Mouse (Mus musculus) liver, embryonic 14.5 days (tissue): ENCODE measurements at regions not wholly inside any gene's neighbourhood (a gene's known extent, or its start where the extent isn't known, plus 50 kb on each side); places are given as distances from the start of the nearest gene placed in this dataset.

Source experiments
- ATAC-seq: fragments of 200-750 bp; cut with Nextera tagmentation; 2 replicates; pipeline ENCODE4 v1.8.0; 2017; ENCODE audit warnings: moderate number of reproducible peaks, mild to moderate bottlenecking, moderate library complexity; ENCODE audit not compliant: insufficient read depth
- DNase-seq, 3 experiments: peaks; one replicate each; pipeline ENCODE4 v3.0.0-alpha.2; 2012 to 2013; ENCODE audit warnings: low read depth in 3 of 3, low spot score in 3 of 3
- H3K27ac ChIP-seq: fragments of 300-500 bp; sonication (generic); 2 replicates; pipeline ENCODE4 v1.5.1; 2014; ENCODE audit warnings: moderate library complexity, mild to moderate bottlenecking, control low read depth, inconsistent platforms
- H3K27me3 ChIP-seq: fragments of 300-500 bp; sonication (generic); 2 replicates; pipeline ENCODE4 v1.6.1; 2014; ENCODE audit warnings: mild to moderate bottlenecking, low read length, moderate library complexity; ENCODE audit not compliant: control insufficient read depth, insufficient read depth
- H3K36me3 ChIP-seq: fragments of 300-500 bp; sonication (generic); replicated peaks from 2 replicates; pipeline ENCODE4 v1.6.1; 2014; ENCODE audit warnings: low read depth; ENCODE audit not compliant: control insufficient read depth, insufficient read depth
- H3K4me1 ChIP-seq, 2 experiments: fragments of 200-500 bp in 1 of 2; fragments of 300-500 bp in 1 of 2; sonication (generic) in 1 of 2; replicated peaks; 2 replicates each; pipeline ENCODE4 v1.6.1; 2012 to 2014; ENCODE audit warnings: antibody characterized with exemption in 1 of 2, inconsistent platforms in 1 of 2, low read length in 1 of 2; ENCODE audit not compliant: control insufficient read depth in 2 of 2, insufficient read depth in 2 of 2
- H3K4me2 ChIP-seq: fragments of 300-500 bp; sonication (generic); 2 replicates; pipeline ENCODE4 v1.6.1; 2014; ENCODE audit warnings: low read depth, mild to moderate bottlenecking, control low read depth, moderate library complexity
- H3K4me3 ChIP-seq, 2 experiments: fragments of 200-500 bp in 1 of 2; fragments of 300-500 bp in 1 of 2; sonication (generic) in 1 of 2; 2 replicates each; pipeline ENCODE4 v1.5.1; 2012 to 2014; ENCODE audit warnings: low read depth in 2 of 2, low read length in 2 of 2, mild to moderate bottlenecking in 2 of 2, control low read depth in 1 of 2, inconsistent platforms in 1 of 2, moderate library complexity in 1 of 2; ENCODE audit not compliant: insufficient read depth in 1 of 2
- H3K9ac ChIP-seq: fragments of 300-500 bp; sonication (generic); replicated peaks from 2 replicates; pipeline ENCODE4 v1.6.1; 2014; ENCODE audit warnings: mild to moderate bottlenecking, control low read depth, moderate library complexity
- H3K9me3 ChIP-seq: fragments of 300-500 bp; sonication (generic); 2 replicates; pipeline ENCODE4 v1.6.1; 2016; ENCODE audit warnings: low read length, mixed read lengths; ENCODE audit not compliant: control insufficient read depth
- CTCF ChIP-seq: IDR thresholded peaks from 2 replicates; pipeline ENCODE4 v1.5.1; 2016; ENCODE audit warnings: antibody characterized with exemption, low read depth, control low read depth
- EP300 ChIP-seq: IDR thresholded peaks from 2 replicates; pipeline ENCODE4 v1.6.1; 2016; ENCODE audit warnings: antibody characterized with exemption, low read depth
- WGBS: fragments of 180-500 bp; shearing (Covaris S2); extraction: QIAGEN DNeasy Blood & Tissue Kit; methylation state at CpG from one replicate; pipeline ENCODE4 v1.1.7; 2014; ENCODE audit not compliant: insufficient replicate concordance; 5-methylcytosine and 5-hydroxymethylcytosine counted together

DNA sequence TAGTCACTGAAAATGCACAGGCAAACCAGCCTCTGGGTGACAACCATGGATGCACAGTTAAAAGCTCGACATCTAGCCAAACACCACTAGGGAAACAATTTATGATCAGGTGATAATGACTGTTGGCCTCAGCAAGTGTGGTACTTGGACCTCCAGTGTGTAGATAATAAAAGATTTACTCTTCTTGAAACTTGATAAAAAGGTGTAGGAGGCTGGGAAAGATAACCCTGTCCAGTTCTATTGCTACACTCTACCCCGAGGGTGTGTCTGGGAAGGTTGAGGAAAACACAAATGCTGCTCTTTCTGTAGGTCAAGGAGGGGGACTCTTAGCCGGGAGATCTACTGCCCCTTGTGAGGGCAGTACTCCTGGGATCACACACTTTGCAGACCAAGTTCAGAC, 152.4 kb upstream of the Pik3r1 start:
- peaks cover 0 to 8% of the 10 kb centered on the region in 2 experiments; a peak in 2 of 4 replicates for H3K4me1 ChIP-seq
- WGBS: 44% methylated on average over 3 of the region's 3 CpGs
- no peak overlapping the region for H3K4me3 ChIP-seq
- H3K9ac ChIP-seq: no peak overlapping the region
- no peaks in the 10 kb centered on the region for H3K9me3 ChIP-seq
- no peaks in the 10 kb centered on the region for H3K27me3 ChIP-seq
- ATAC-seq (no peak), DNase-seq (no peak)
- H3K36me3 ChIP-seq: no peaks in the 10 kb centered on the region
- no peak overlapping the region for H3K4me2 ChIP-seq
- TF ChIP-seq EP300: no peak
- TF ChIP-seq CTCF: no peak
- H3K27ac ChIP-seq: no peak overlapping the region

DNA sequence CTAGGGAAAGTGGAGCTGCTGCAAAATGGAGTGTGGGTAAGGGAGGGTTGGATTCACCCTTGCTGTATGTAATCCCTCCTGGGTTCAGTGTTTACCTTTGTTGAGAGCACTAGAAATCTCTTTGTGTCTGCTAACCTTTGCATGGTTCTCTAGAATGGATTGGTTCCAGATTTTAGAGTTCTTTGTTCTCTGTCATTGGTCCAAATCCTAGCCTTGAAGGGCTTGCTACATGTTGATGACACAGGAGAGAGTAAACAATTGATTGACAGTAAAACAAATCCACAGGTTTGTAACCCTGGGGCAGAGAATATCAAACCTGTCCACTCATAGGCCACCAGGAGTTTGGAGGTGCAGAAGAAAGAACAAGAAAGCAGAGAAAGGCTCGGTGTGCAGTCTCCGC, 156.6 kb upstream of the Pik3r1 start:
- Histone ChIP-seq H3K4me3 (no peak overlapping the region), H3K36me3 (no peaks in the 10 kb centered on the region), H3K27ac (no peak overlapping the region), H3K9me3 (no peaks in the 10 kb centered on the region), H3K27me3 (no peaks in the 10 kb centered on the region), H3K9ac (no peak overlapping the region), H3K4me1 (peaks cover 0 to 2% of the 10 kb centered on the region in 2 experiments; a peak in 1 of 4 replicates), H3K4me2 (no peak overlapping the region)
- 62% methylated on average over 2 of the region's 2 CpGs for WGBS
- ATAC-seq (no peak), DNase-seq (no peak)
- TF ChIP-seq CTCF (no peak), EP300 (no peak)

DNA sequence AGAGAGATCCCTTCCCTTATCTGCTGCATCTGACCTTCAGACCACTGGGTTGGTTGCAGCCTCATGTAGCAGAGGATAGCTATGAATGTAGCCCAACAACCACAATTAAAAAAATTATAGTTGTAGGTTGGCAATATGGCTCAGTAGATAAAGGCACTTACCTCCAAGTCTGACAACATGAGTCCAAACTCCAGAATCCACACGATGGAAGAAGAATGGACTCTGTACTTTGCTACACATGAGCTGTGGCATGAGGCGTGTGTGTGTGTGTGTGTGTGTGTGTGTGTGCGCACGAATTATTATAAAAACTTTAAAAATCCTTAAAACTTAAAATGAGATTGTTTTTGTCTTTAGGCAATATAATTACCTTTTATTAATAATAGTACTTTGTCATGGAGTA, 163.2 kb upstream of the Pik3r1 start:
- H3K9me3 ChIP-seq: no peaks in the 10 kb centered on the region
- H3K4me1 ChIP-seq: peaks cover 0 to 4% of the 10 kb centered on the region in 2 experiments; a peak in 1 of 4 replicates
- no peak overlapping the region for H3K27ac ChIP-seq
- no peaks in the 10 kb centered on the region for H3K36me3 ChIP-seq
- DNase-seq (no peak), ATAC-seq (no peak)
- TF ChIP-seq CTCF: no peak
- TF ChIP-seq EP300: no peak
- 58% methylated on average over 4 of the region's 4 CpGs for WGBS
- no peak overlapping the region for H3K9ac ChIP-seq
- no peak overlapping the region for H3K4me3 ChIP-seq
- H3K4me2 ChIP-seq: no peak overlapping the region
- no peaks in the 10 kb centered on the region for H3K27me3 ChIP-seq

DNA sequence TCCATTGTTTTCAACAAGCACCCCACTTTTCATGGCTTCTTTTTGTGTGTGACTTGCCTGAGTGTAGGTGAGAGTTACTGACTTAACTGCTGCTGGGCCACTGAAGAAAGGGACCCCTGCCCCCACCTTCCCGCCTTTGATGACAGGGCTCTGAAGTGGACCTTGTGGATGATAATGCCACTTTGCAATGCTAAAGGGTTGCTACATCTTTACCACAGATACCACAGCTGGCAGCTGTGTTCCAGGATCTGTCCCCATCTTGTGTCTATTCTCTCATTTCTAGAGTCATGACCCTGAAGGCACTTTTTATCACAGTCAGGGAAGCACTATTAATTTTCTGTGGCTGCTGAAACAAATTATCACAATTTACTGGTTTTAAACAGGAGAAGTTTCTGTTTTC, 163.9 kb upstream of the Pik3r1 start:
- no peak for DNase-seq
- no peak for ATAC-seq
- 54% methylated on average over 1 of the region's 1 CpGs for WGBS
- H3K27ac ChIP-seq: no peak overlapping the region
- TF ChIP-seq CTCF (no peak), EP300 (no peak)
- no peak overlapping the region for H3K9ac ChIP-seq
- no peak overlapping the region for H3K4me2 ChIP-seq
- H3K36me3 ChIP-seq: no peaks in the 10 kb centered on the region
- no peak overlapping the region for H3K4me3 ChIP-seq
- no peaks in the 10 kb centered on the region for H3K27me3 ChIP-seq
- H3K9me3 ChIP-seq: no peaks in the 10 kb centered on the region
- H3K4me1 ChIP-seq: peaks cover 0 to 4% of the 10 kb centered on the region in 2 experiments; a peak in 1 of 4 replicates

DNA sequence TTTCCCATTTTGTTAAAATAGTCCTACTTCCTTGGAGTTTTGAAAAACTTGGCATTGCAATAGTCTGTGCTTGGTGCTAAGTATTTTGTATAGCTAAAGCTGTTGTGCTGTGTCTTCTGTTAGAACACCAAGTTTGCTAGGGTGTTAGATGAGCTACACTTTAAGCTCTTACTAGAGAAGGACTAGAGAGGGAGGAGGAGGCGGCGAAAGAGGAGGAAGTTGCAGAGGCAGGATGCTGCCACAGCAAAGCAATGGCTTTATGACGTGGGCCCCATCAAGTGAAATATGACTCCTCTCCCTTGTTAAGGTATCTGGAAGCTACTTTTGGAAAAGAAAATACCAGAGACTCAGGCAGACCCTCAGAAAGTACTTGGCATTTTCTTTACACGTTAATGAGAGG, 167.8 kb upstream of the Pik3r1 start:
- 31% methylated on average over 4 of the region's 4 CpGs for WGBS
- TF ChIP-seq CTCF: no peak
- TF ChIP-seq EP300: no peak
- no peak for ATAC-seq
- H3K27ac ChIP-seq: no peak overlapping the region
- H3K36me3 ChIP-seq: no peaks in the 10 kb centered on the region
- no peaks in the 10 kb centered on the region for H3K27me3 ChIP-seq
- no peak overlapping the region for H3K9ac ChIP-seq
- H3K4me1 ChIP-seq: peaks cover 0 to 2% of the 10 kb centered on the region in 2 experiments; a peak in 1 of 4 replicates
- H3K9me3 ChIP-seq: no peaks in the 10 kb centered on the region
- H3K4me2 ChIP-seq: no peak overlapping the region
- DNase-seq: no peak
- H3K4me3 ChIP-seq: no peak overlapping the region
